Mouse (Mus musculus): Measurements from ENCODE around the gene Cd38. TPM values are rescaled to one million over a fixed set of nuclear protein-coding genes. Genes with fewer than 3 reads are reported as not detected.

Gene Cd38
- total RNA-seq (2021): 1 to 10 TPM; 5.8 to 6.3 TPM
- long read RNA-seq, experiment 1, transcript Cd38-201 (8 exons, 3,270 nt): major isoform, 11 of 11 reads
- long read RNA-seq, experiment 1, partial matches to known transcripts: 0 of 11 reads
- long read RNA-seq, experiment 1, other reads (novel, unspliced or antisense): 0 of 11 reads
- long read RNA-seq, experiment 2, transcript Cd38-201 (8 exons, 3,270 nt): major isoform, 5 of 5 reads
- long read RNA-seq, experiment 2, partial matches to known transcripts: 0 of 5 reads
- long read RNA-seq, experiment 2, other reads (novel, unspliced or antisense): 0 of 5 reads

- no peak for DNase-seq
These were observed at the start of gene Cd38 for GRCm38 (mm10) chr5:43868253-43868652. Gene Cd38, plus strand, starts transcription at chr5:43868553.

GRCm38 (mm10) chr5:43818695-43819094, 49.7 kb upstream of the Cd38 start, which contains the start of gene Bst1:
Gene Bst1, plus strand, starts transcription at chr5:43818885.
- peak in 1 of 2 experiments; percentile 35 for DNase-seq

- DNase-seq: no peak
These were observed 47.6 kb upstream of the Cd38 start for GRCm38 (mm10) chr5:43820785-43821184.

GRCm38 (mm10) chr5:43821538-43821937, 46.8 kb upstream of the Cd38 start, which contains the start of gene Fbxl5:
Gene Fbxl5, minus strand, starts transcription at chr5:43821638.
- no peak for DNase-seq

GRCm38 (mm10) chr5:43822199-43822598, 46.2 kb upstream of the Cd38 start:
- no peak for DNase-seq

- no peak for DNase-seq
These were observed 45.5 kb upstream of the Cd38 start for GRCm38 (mm10) chr5:43822824-43823223.

- DNase-seq: no peak
These were observed 43.8 kb upstream of the Cd38 start for GRCm38 (mm10) chr5:43824580-43824979.

GRCm38 (mm10) chr5:43826883-43827282, 41.5 kb upstream of the Cd38 start:
- no peak for DNase-seq

- DNase-seq: no peak
These were observed 41.0 kb upstream of the Cd38 start for GRCm38 (mm10) chr5:43827366-43827765.

- no peak for DNase-seq
These were observed 31.8 kb upstream of the Cd38 start for GRCm38 (mm10) chr5:43836590-43836989.

GRCm38 (mm10) chr5:43837372-43837771, 31.0 kb upstream of the Cd38 start:
- peak in 1 of 2 experiments; percentile 68 for DNase-seq

GRCm38 (mm10) chr5:43841144-43842010, 27.0 kb upstream of the Cd38 start:
- peak; percentile 64 to 81 for DNase-seq

GRCm38 (mm10) chr5:43842011-43842285, 26.4 kb upstream of the Cd38 start:
- DNase-seq: peak in 1 of 2 experiments; percentile 43

- DNase-seq: no peak
These were observed 25.7 kb upstream of the Cd38 start for GRCm38 (mm10) chr5:43842576-43843155.

- peak; percentile 43 to 54 for DNase-seq
These were observed 23.3 kb upstream of the Cd38 start for GRCm38 (mm10) chr5:43845083-43845482.

- no peak for DNase-seq
These were observed 22.7 kb upstream of the Cd38 start for GRCm38 (mm10) chr5:43845646-43846045.

- no peak for DNase-seq
These were observed 22.1 kb upstream of the Cd38 start for GRCm38 (mm10) chr5:43846227-43846626.

GRCm38 (mm10) chr5:43847555-43847954, 20.8 kb upstream of the Cd38 start:
- no peak for DNase-seq

GRCm38 (mm10) chr5:43848275-43848674, 20.1 kb upstream of the Cd38 start:
- DNase-seq: no peak

- peak in 1 of 2 experiments; percentile 37 for DNase-seq
These were observed 15.1 kb upstream of the Cd38 start for GRCm38 (mm10) chr5:43853096-43853867.

- DNase-seq: peak in 1 of 2 experiments; percentile 39
These were observed 14.4 kb upstream of the Cd38 start for GRCm38 (mm10) chr5:43853868-43854488.

- DNase-seq: peak in 1 of 2 experiments; percentile 61
These were observed 12.6 kb upstream of the Cd38 start for GRCm38 (mm10) chr5:43855769-43856168.

All from heart, adult 18-20 months (tissue).